Mouse (Mus musculus) lung, embryonic 14.5 days (tissue): ENCODE measurements at regions not wholly inside any gene's neighbourhood (a gene's known extent, or its start where the extent isn't known, plus 50 kb on each side); places are given as distances from the start of the nearest gene placed in this dataset.
A peak's percentile ranks its signal among the peaks of the same experiment; 100 is the strongest.

ENCODE experiments used
- ATAC-seq: fragments of 200-750 bp; cut with Nextera tagmentation; 2 replicates; pipeline ENCODE4 v1.8.0; 2017; ENCODE audit warnings: mild to moderate bottlenecking, moderate TSS enrichment, moderate library complexity; ENCODE audit not compliant: insufficient read depth
- DNase-seq: peaks from one replicate; pipeline ENCODE4 v3.0.0-alpha.2; 2015
- H3K27ac ChIP-seq: fragments of 300-500 bp; sonication (generic); 2 replicates; pipeline ENCODE4 v1.5.1; 2014; ENCODE audit warnings: low read depth, mild to moderate bottlenecking, moderate library complexity
- H3K27me3 ChIP-seq: fragments of 300-500 bp; sonication (generic); 2 replicates; pipeline ENCODE4 v1.6.1; 2014; ENCODE audit warnings: low read length, control low read depth; ENCODE audit not compliant: insufficient read depth
- H3K36me3 ChIP-seq: fragments of 300-500 bp; sonication (generic); 2 replicates; pipeline ENCODE4 v1.6.1; 2014; ENCODE audit warnings: control low read depth; ENCODE audit not compliant: insufficient read depth
- H3K4me1 ChIP-seq: fragments of 300-500 bp; sonication (generic); 2 replicates; pipeline ENCODE4 v1.6.1; 2014; ENCODE audit warnings: antibody characterized with exemption, control low read depth; ENCODE audit not compliant: insufficient read depth
- H3K4me2 ChIP-seq: fragments of 300-500 bp; sonication (generic); 2 replicates; pipeline ENCODE4 v1.6.1; 2014; ENCODE audit warnings: mild to moderate bottlenecking
- H3K4me3 ChIP-seq: fragments of 300-500 bp; sonication (generic); 2 replicates; pipeline ENCODE4 v1.5.1; 2014; ENCODE audit warnings: low read depth, low read length
- H3K9ac ChIP-seq: fragments of 300-500 bp; sonication (generic); 2 replicates; pipeline ENCODE4 v1.6.1; 2014
- H3K9me3 ChIP-seq: fragments of 300-500 bp; sonication (generic); 2 replicates; pipeline ENCODE4 v1.6.1; 2016; ENCODE audit warnings: low read depth, low read length, control low read depth
- CTCF ChIP-seq: IDR thresholded peaks from 2 replicates; pipeline ENCODE4 v1.5.1; 2016; ENCODE audit warnings: antibody characterized with exemption, low read depth
- WGBS: fragments of 180-500 bp; shearing (Covaris S2); extraction: QIAGEN DNeasy Blood & Tissue Kit; methylation state at CpG from one replicate; pipeline ENCODE4 v1.1.7; 2014; 5-methylcytosine and 5-hydroxymethylcytosine counted together

GRCm38 (mm10) chr15:50005142-50005541, 3879.6 kb upstream of the Gm7489 start:
- Histone ChIP-seq H3K4me3 (no peak overlapping the region), H3K36me3 (no peaks in the 10 kb centered on the region), H3K27ac (no peak overlapping the region), H3K4me2 (no peak overlapping the region), H3K4me1 (no peaks in the 10 kb centered on the region), H3K9ac (no peak overlapping the region), H3K27me3 (no peaks in the 10 kb centered on the region), H3K9me3 (no peaks in the 10 kb centered on the region)
- 94% methylated on average over 1 of the region's 1 CpGs for WGBS
- TF ChIP-seq CTCF = no peak
- DNase-seq (no peak), ATAC-seq (no peak)

- DNase-seq (peak; percentile 19), ATAC-seq (no peak)
- H3K9ac ChIP-seq = no peak overlapping the region
- no peaks in the 10 kb centered on the region for H3K36me3 ChIP-seq
- H3K27me3 ChIP-seq = no peaks in the 10 kb centered on the region
- H3K27ac ChIP-seq = no peak overlapping the region
- 0 out of 2 replicates have a peak, but pooled peaks have one; percentile 13 for TF ChIP-seq CTCF
- no peaks in the 10 kb centered on the region for H3K9me3 ChIP-seq
- no peaks in the 10 kb centered on the region for H3K4me1 ChIP-seq
- no peak overlapping the region for H3K4me3 ChIP-seq
- H3K4me2 ChIP-seq = no peak overlapping the region
Observed at GRCm38 (mm10) chr15:50046653-50047052, 3838.1 kb upstream of the Gm7489 start.

GRCm38 (mm10) chr15:50053468-50053867, 3831.2 kb upstream of the Gm7489 start:
- H3K9me3 ChIP-seq = no peaks in the 10 kb centered on the region
- H3K36me3 ChIP-seq = no peaks in the 10 kb centered on the region
- H3K27ac ChIP-seq = no peak overlapping the region
- no peak overlapping the region for H3K4me2 ChIP-seq
- no peak overlapping the region for H3K9ac ChIP-seq
- TF ChIP-seq CTCF = no peak
- DNase-seq (peak; percentile 28), ATAC-seq (no peak)
- no peaks in the 10 kb centered on the region for H3K4me1 ChIP-seq
- 73% methylated on average over 2 of the region's 2 CpGs for WGBS
- H3K27me3 ChIP-seq = no peaks in the 10 kb centered on the region
- no peak overlapping the region for H3K4me3 ChIP-seq

DNA sequence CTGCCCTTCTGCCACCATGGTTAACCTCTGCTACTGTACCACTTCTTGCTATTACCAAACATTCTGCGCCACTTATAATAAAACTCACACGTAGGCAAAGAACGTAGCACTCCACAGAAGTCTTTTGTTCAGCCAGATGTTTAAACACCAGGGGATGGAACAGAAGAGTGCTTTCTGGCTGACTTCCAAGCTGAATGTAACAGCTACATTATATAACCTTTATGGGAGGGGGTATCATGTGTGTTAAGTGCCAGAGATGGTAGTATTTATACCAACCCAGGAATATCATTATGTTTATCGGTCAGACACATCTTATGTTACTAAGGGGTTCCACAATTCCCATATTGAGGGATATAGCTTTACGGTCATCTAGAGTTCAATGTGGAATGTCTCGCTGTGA, 3830.8 kb upstream of the Gm7489 start:
- ATAC-seq = no peak
- Histone ChIP-seq H3K4me1 (no peaks in the 10 kb centered on the region), H3K27ac (no peak overlapping the region), H3K9ac (no peak overlapping the region), H3K4me3 (no peak overlapping the region), H3K4me2 (no peak overlapping the region), H3K9me3 (no peaks in the 10 kb centered on the region), H3K27me3 (no peaks in the 10 kb centered on the region), H3K36me3 (no peaks in the 10 kb centered on the region)
- 53% methylated on average over 6 of the region's 6 CpGs for WGBS
- DNase-seq = peak; percentile 33
- TF ChIP-seq CTCF = no peak

- Histone ChIP-seq H3K9me3 (no peaks in the 10 kb centered on the region), H3K4me3 (no peak overlapping the region), H3K4me1 (no peaks in the 10 kb centered on the region), H3K4me2 (no peak overlapping the region), H3K9ac (no peak overlapping the region), H3K27me3 (no peaks in the 10 kb centered on the region), H3K36me3 (no peaks in the 10 kb centered on the region), H3K27ac (no peak overlapping the region)
- TF ChIP-seq CTCF = no peak
- DNase-seq (no peak), ATAC-seq (no peak)
- 71% methylated on average over 1 of the region's 1 CpGs for WGBS
Observed at GRCm38 (mm10) chr15:50078246-50078645, 3806.5 kb upstream of the Gm7489 start.

GRCm38 (mm10) chr15:50082428-50082827, 3802.3 kb upstream of the Gm7489 start:
- Histone ChIP-seq H3K4me1 (no peaks in the 10 kb centered on the region), H3K27me3 (no peaks in the 10 kb centered on the region), H3K9me3 (no peaks in the 10 kb centered on the region), H3K4me3 (no peak overlapping the region), H3K4me2 (no peak overlapping the region), H3K36me3 (no peaks in the 10 kb centered on the region), H3K9ac (no peak overlapping the region), H3K27ac (no peak overlapping the region)
- no peak for TF ChIP-seq CTCF
- WGBS = 84% methylated on average over 2 of the region's 2 CpGs
- ATAC-seq (no peak), DNase-seq (no peak)

GRCm38 (mm10) chr15:50102596-50103277, 3782.0 kb upstream of the Gm7489 start:
- H3K27me3 ChIP-seq = no peaks in the 10 kb centered on the region
- H3K36me3 ChIP-seq = no peaks in the 10 kb centered on the region
- no peaks in the 10 kb centered on the region for H3K9me3 ChIP-seq
- H3K27ac ChIP-seq = no peak overlapping the region
- DNase-seq (peak; percentile 58), ATAC-seq (no peak)
- no peak overlapping the region for H3K4me3 ChIP-seq
- no peak overlapping the region for H3K4me2 ChIP-seq
- H3K4me1 ChIP-seq = no peaks in the 10 kb centered on the region
- no peak for TF ChIP-seq CTCF
- no peak overlapping the region for H3K9ac ChIP-seq
- WGBS = 64% methylated on average over 5 of the region's 5 CpGs
